24 mouse cellular contexts compared by ENCODE assay signal in the genomic region with DNA sequence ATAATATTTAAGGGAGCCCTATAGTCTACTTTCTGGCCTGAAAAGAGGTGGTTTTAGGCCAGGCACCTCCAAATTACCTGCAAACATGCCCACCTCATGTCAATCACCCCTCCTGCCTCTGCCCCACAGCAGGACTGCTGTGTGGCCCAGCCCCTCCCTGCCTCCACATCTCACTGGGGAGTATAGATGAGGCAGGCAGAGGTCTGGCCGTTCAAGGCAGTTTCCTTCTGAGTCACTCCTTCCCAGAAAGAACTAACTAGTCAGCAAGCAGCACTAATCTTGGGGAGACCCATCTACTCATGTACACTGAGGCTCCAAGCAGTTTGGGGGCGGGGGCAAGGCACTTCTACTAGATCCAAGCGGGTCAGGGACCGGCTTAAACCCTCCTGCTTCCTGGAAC. TPM values are rescaled to one million over a fixed set of nuclear protein-coding genes. Genes with fewer than 3 reads are reported as not detected.
DNase-seq lines count a peak whose midpoint lies in the region; ATAC-seq and TF ChIP-seq lines count a peak whose summit lies in the region.
"Had no signal": no experiment of that assay in that cellular context is flagged by ENCODE, and none has a peak within 500 bp of the region (broad histone marks: within the 10 kb centered on the region; RNA-seq: fewer than 3 reads in every experiment).

No protein-coding gene starts in this region.

- no peak for TF ChIP-seq RAD21 in CH12.LX (IDR thresholded peaks at IDR 0.05; ENCODE audit: low read depth, low read length)

- no peak for TF ChIP-seq CTCF in liver, postnatal 0 days (IDR thresholded peaks at IDR 0.05; ENCODE audit: low read depth)
- no peak for TF ChIP-seq CTCF in CH12.LX (conservative IDR thresholded peaks at IDR 0.05 in 1 of 2, IDR thresholded peaks at IDR 0.05 in 1 of 2; ENCODE audit: low read depth in 2 of 2, low read length in 2 of 2)
- no peak for TF ChIP-seq CTCF in stomach, postnatal 0 days (IDR thresholded peaks at IDR 0.05; ENCODE audit: low read depth)

- no peaks in the 10 kb centered on the region for H3K79me2 ChIP-seq in CH12.LX (replicated peaks; ENCODE audit: control insufficient read depth, extremely low read depth, insufficient read depth, poor library complexity, severe bottlenecking)

- no peak for TF ChIP-seq EP300 in liver, postnatal 0 days (IDR thresholded peaks at IDR 0.05; ENCODE audit: low read depth)
- no peak for TF ChIP-seq EP300 in CH12.LX (IDR thresholded peaks at IDR 0.05; ENCODE audit: low read length)
- TF ChIP-seq EP300 in stomach, postnatal 0 days (optimal IDR thresholded peaks at IDR 0.05): no peak

- H3K9me3 ChIP-seq in liver, postnatal 0 days (ENCODE audit: low read length): no peaks in the 10 kb centered on the region
- no peaks in the 10 kb centered on the region for H3K9me3 ChIP-seq in liver, embryonic 11.5 days (ENCODE audit: control insufficient read depth, low read length)
- no peaks in the 10 kb centered on the region for H3K9me3 ChIP-seq in CH12.LX (replicated peaks; ENCODE audit: low read length)
- no peaks in the 10 kb centered on the region for H3K9me3 ChIP-seq in intestine, embryonic 16.5 days (ENCODE audit: control insufficient read depth, low read length)
- H3K9me3 ChIP-seq in stomach, postnatal 0 days (ENCODE audit: control insufficient read depth, low read length): no peaks in the 10 kb centered on the region
- no peaks in the 10 kb centered on the region for H3K9me3 ChIP-seq in midbrain, embryonic 14.5 days (ENCODE audit: control insufficient read depth, low read length)
- H3K9me3 ChIP-seq: embryonic facial prominence, embryonic 15.5 days; forebrain, embryonic 15.5 days; heart, embryonic 10.5 days; hindbrain, embryonic 13.5 days had no signal

- H3K4me1 ChIP-seq in liver, postnatal 0 days (ENCODE audit: insufficient read depth): peaks cover 7% of the 10 kb centered on the region
- peaks cover 9% of the 10 kb centered on the region for H3K4me1 ChIP-seq in liver, embryonic 11.5 days (replicated peaks; ENCODE audit: control insufficient read depth, insufficient read depth, low read length)
- H3K4me1 ChIP-seq in CH12.LX (ENCODE audit: control insufficient read depth in 1 of 2, insufficient read depth in 2 of 2): peaks cover 21 to 24% of the 10 kb centered on the region in 2 experiments
- H3K4me1 ChIP-seq in intestine, embryonic 16.5 days (ENCODE audit: control insufficient read depth, insufficient read depth, low read length): peaks cover 8% of the 10 kb centered on the region; the same call in 1 of the 2 replicates
- H3K4me1 ChIP-seq in stomach, postnatal 0 days (replicated peaks; ENCODE audit: control insufficient read depth, insufficient read depth): no peaks in the 10 kb centered on the region
- H3K4me1 ChIP-seq in midbrain, embryonic 14.5 days (ENCODE audit: control insufficient read depth, insufficient read depth, low read length): no peaks in the 10 kb centered on the region
- H3K4me1 ChIP-seq: embryonic facial prominence, embryonic 15.5 days; forebrain, embryonic 15.5 days; hindbrain, embryonic 13.5 days had no signal

- no peaks in the 10 kb centered on the region for H3K27me3 ChIP-seq in liver, postnatal 0 days (ENCODE audit: insufficient read depth, low read length)
- no peaks in the 10 kb centered on the region; the same call in 1 of the 2 replicates for H3K27me3 ChIP-seq in liver, embryonic 11.5 days (replicated peaks; ENCODE audit: control insufficient read depth, insufficient read depth, low read length)
- H3K27me3 ChIP-seq in CH12.LX (replicated peaks): peaks cover 3% of the 10 kb centered on the region
- no peaks in the 10 kb centered on the region for H3K27me3 ChIP-seq in intestine, embryonic 16.5 days (replicated peaks; ENCODE audit: control insufficient read depth, insufficient read depth, low read length)
- no peaks in the 10 kb centered on the region for H3K27me3 ChIP-seq in stomach, postnatal 0 days (ENCODE audit: control insufficient read depth, insufficient read depth, low read length)
- H3K27me3 ChIP-seq in midbrain, embryonic 14.5 days (ENCODE audit: control insufficient read depth, insufficient read depth, low read length): no peaks in the 10 kb centered on the region
- H3K27me3 ChIP-seq: forebrain, embryonic 15.5 days; hindbrain, embryonic 13.5 days had no signal

- in situ Hi-C loops in CH12.LX (cut with MboI; ENCODE audit: low pct_ligation_motif_present, low pct_unique_long_range_greater_than_20kb, low sequenced_read_pairs): no loop called here

- ATAC-seq in liver, postnatal 0 days: no peak
- ATAC-seq in liver, embryonic 11.5 days (replicated peaks; ENCODE audit: low FRiP score): no peak
- peak; percentile 78 for ATAC-seq in intestine, embryonic 16.5 days
- ATAC-seq in stomach, postnatal 0 days (ENCODE audit: low FRiP score, low TSS enrichment): peak; percentile 62; the same call in 1 of the 2 replicates
- no peak for ATAC-seq in midbrain, embryonic 14.5 days (ENCODE audit: low FRiP score, low TSS enrichment)
- ATAC-seq: forebrain, embryonic 15.5 days; hindbrain, postnatal 0 days had no signal

- H3K27ac ChIP-seq in liver, postnatal 0 days (ENCODE audit: low read depth): peak overlapping the region; percentile 90; the same call in 1 of the 2 replicates
- no peak overlapping the region for H3K27ac ChIP-seq in liver, embryonic 11.5 days (ENCODE audit: low read depth, low read length)
- H3K27ac ChIP-seq in CH12.LX (ENCODE audit: insufficient read depth, low read depth): no peak overlapping the region
- peak overlapping the region; percentile 17; the same call in 1 of the 2 replicates for H3K27ac ChIP-seq in intestine, embryonic 16.5 days (ENCODE audit: low read length)
- no peak overlapping the region for H3K27ac ChIP-seq in stomach, postnatal 0 days (replicated peaks)
- no peak overlapping the region for H3K27ac ChIP-seq in midbrain, embryonic 14.5 days (replicated peaks; ENCODE audit: low read depth, low read length)
- H3K27ac ChIP-seq: embryonic facial prominence, embryonic 15.5 days; forebrain, embryonic 15.5 days; heart, embryonic 10.5 days; hindbrain, embryonic 13.5 days; hindbrain, postnatal 0 days had no signal

- WGBS in liver, postnatal 0 days (ENCODE audit: insufficient replicate concordance): 58% methylated on average over 4 of the region's 4 CpGs
- WGBS in liver, embryonic 11.5 days: 58% methylated on average over 4 of the region's 4 CpGs
- 41% methylated on average over 4 of the region's 4 CpGs for WGBS in intestine, embryonic 16.5 days
- WGBS in stomach, postnatal 0 days: 55% methylated on average over 4 of the region's 4 CpGs
- 56% methylated on average over 4 of the region's 4 CpGs for WGBS in midbrain, embryonic 14.5 days

- H3K4me3 ChIP-seq in liver, postnatal 0 days (ENCODE audit: low read depth, low read length): no peak overlapping the region
- H3K4me3 ChIP-seq in liver, embryonic 11.5 days (ENCODE audit: low read depth, low read length): no peak overlapping the region
- H3K4me3 ChIP-seq in CH12.LX (replicated peaks in 1 of 3; ENCODE audit: low read depth in 2 of 3, low read length in 2 of 3, poor library complexity in 1 of 3): no peak overlapping the region
- no peak overlapping the region for H3K4me3 ChIP-seq in intestine, embryonic 16.5 days (ENCODE audit: low read length)
- H3K4me3 ChIP-seq in stomach, postnatal 0 days (ENCODE audit: low read depth, low read length): no peak overlapping the region
- H3K4me3 ChIP-seq in midbrain, embryonic 14.5 days (replicated peaks; ENCODE audit: low read depth, low read length): no peak overlapping the region
- H3K4me3 ChIP-seq: embryonic facial prominence, embryonic 15.5 days; forebrain, embryonic 15.5 days; heart, embryonic 10.5 days; hindbrain, embryonic 13.5 days had no signal

- no peak for TF ChIP-seq POLR2A in CH12.LX (IDR thresholded peaks at IDR 0.05; ENCODE audit: low read depth, low read length)

- no peak overlapping the region for H3K4me2 ChIP-seq in liver, postnatal 0 days (ENCODE audit: low read depth, low read length)
- H3K4me2 ChIP-seq in liver, embryonic 11.5 days: no peak overlapping the region
- no peak overlapping the region for H3K4me2 ChIP-seq in CH12.LX (ENCODE audit: insufficient read depth, low read depth, poor library complexity, severe bottlenecking)
- H3K4me2 ChIP-seq in intestine, embryonic 16.5 days (ENCODE audit: low read depth, low read length): no peak overlapping the region
- no peak overlapping the region for H3K4me2 ChIP-seq in stomach, postnatal 0 days (replicated peaks; ENCODE audit: low read depth)
- no peak overlapping the region for H3K4me2 ChIP-seq in midbrain, embryonic 14.5 days (ENCODE audit: low read length)
- H3K4me2 ChIP-seq: embryonic facial prominence, embryonic 15.5 days; forebrain, embryonic 15.5 days; hindbrain, embryonic 13.5 days had no signal

- no peak overlapping the region for H3K9ac ChIP-seq in liver, postnatal 0 days (replicated peaks)
- H3K9ac ChIP-seq in liver, embryonic 11.5 days (ENCODE audit: low read depth, low read length): no peak overlapping the region
- no peak overlapping the region for H3K9ac ChIP-seq in CH12.LX (ENCODE audit: insufficient read depth, low read depth)
- H3K9ac ChIP-seq in intestine, embryonic 16.5 days (ENCODE audit: low read depth, low read length): no peak overlapping the region
- no peak overlapping the region for H3K9ac ChIP-seq in stomach, postnatal 0 days (ENCODE audit: low read length)
- H3K9ac ChIP-seq in midbrain, embryonic 14.5 days (replicated peaks; ENCODE audit: low read length): no peak overlapping the region
- H3K9ac ChIP-seq: embryonic facial prominence, embryonic 15.5 days; forebrain, embryonic 15.5 days; hindbrain, embryonic 13.5 days had no signal

- no peaks in the 10 kb centered on the region for H3K36me3 ChIP-seq in liver, postnatal 0 days (replicated peaks; ENCODE audit: insufficient read depth, low read length)
- H3K36me3 ChIP-seq in liver, embryonic 11.5 days (ENCODE audit: control insufficient read depth, insufficient read depth, low read length): no peaks in the 10 kb centered on the region
- no peaks in the 10 kb centered on the region for H3K36me3 ChIP-seq in CH12.LX (replicated peaks in 1 of 2; ENCODE audit: control insufficient read depth in 1 of 2, insufficient read depth in 1 of 2, low read length in 1 of 2)
- H3K36me3 ChIP-seq in intestine, embryonic 16.5 days (ENCODE audit: control insufficient read depth, insufficient read depth, low read length): no peaks in the 10 kb centered on the region
- no peaks in the 10 kb centered on the region for H3K36me3 ChIP-seq in stomach, postnatal 0 days (ENCODE audit: control insufficient read depth, insufficient read depth, low read length)
- H3K36me3 ChIP-seq in midbrain, embryonic 14.5 days (ENCODE audit: control insufficient read depth, insufficient read depth, low read length): no peaks in the 10 kb centered on the region
- H3K36me3 ChIP-seq: embryonic facial prominence, embryonic 15.5 days; forebrain, embryonic 15.5 days; heart, embryonic 10.5 days; hindbrain, embryonic 13.5 days had no signal

- no peak for DNase-seq in liver, postnatal 0 days
- DNase-seq in liver, embryonic 11.5 days (ENCODE audit: low spot score): no peak
- DNase-seq in CH12.LX (ENCODE audit: extremely low read depth): peak; percentile 54
- no peak for DNase-seq in stomach, postnatal 0 days (ENCODE audit: low spot score)
- no peak for DNase-seq in midbrain, embryonic 14.5 days
- DNase-seq in urinary bladder, postnatal 14 days (ENCODE audit: low spot score): no peak
- no peak for DNase-seq in spleen, postnatal 10 days (ENCODE audit: low spot score in 2 of 2)
- DNase-seq: adrenal gland, adult 8-10 months; cerebellum, adult 8-10 months; cerebellum, postnatal 14 days; embryo, embryonic 11 days; gastrocnemius, postnatal 36 days; heart, adult 11 months; heart, postnatal 14 days had no signal

- dilution Hi-C loops in CH12.LX (cut with MboI; ENCODE audit: extremely low pct_ligation_motif_present, extremely low pct_unique_long_range_greater_than_20kb, low sequenced_read_pairs): no loop called here

RNA-seq across cellular contexts. Expression of gene Hilpda, which starts 25.2 kb away (rescaled TPM):
- 24.1 and 29.0 TPM in 2 replicates for polyA plus RNA-seq in liver, postnatal 0 days (2015; fragmentation: Nextera tagmentation; extraction: Ambion mirVana)
- polyA plus RNA-seq in liver, embryonic 11.5 days (2014; fragmentation: Nextera tagmentation; extraction: Ambion mirVana): 34.2 and 35.3 TPM in 2 replicates
- total RNA-seq in CH12.LX (2012; rRNA removed) (14.6 and 23.7 TPM in 2 replicates), CH12.LX (2014; rRNA removed) (40.0 and 52.3 TPM in 2 replicates)
- 10.5 and 11.1 TPM in 2 replicates for polyA plus RNA-seq in CH12.LX (2012; ENCODE audit: insufficient read length, low read depth)
- 27.0 and 27.8 TPM in 2 replicates for polyA plus RNA-seq in intestine, embryonic 16.5 days (2015; fragmentation: Nextera tagmentation; extraction: Ambion mirVana)
- 29.8 and 34.1 TPM in 2 replicates for polyA plus RNA-seq in stomach, postnatal 0 days (2015; fragmentation: Nextera tagmentation; extraction: Ambion mirVana)
- polyA plus RNA-seq in midbrain, embryonic 14.5 days (2014; fragmentation: Nextera tagmentation; extraction: Ambion mirVana): 35.2 and 35.9 TPM in 2 replicates

RNA-seq across cellular contexts. Expression of gene Impdh1, which starts 30.9 kb away (rescaled TPM):
- 7.3 and 7.7 TPM in 2 replicates for polyA plus RNA-seq in liver, postnatal 0 days (2015; fragmentation: Nextera tagmentation; extraction: Ambion mirVana)
- polyA plus RNA-seq in liver, embryonic 11.5 days (2014; fragmentation: Nextera tagmentation; extraction: Ambion mirVana): 26.5 and 26.7 TPM in 2 replicates
- total RNA-seq in CH12.LX (2012; rRNA removed) (14.9 and 17.3 TPM in 2 replicates), CH12.LX (2014; rRNA removed) (2.5 and 3.1 TPM in 2 replicates)
- 19.6 and 21.6 TPM in 2 replicates for polyA plus RNA-seq in CH12.LX (2012; ENCODE audit: insufficient read length, low read depth)
- polyA plus RNA-seq in intestine, embryonic 16.5 days (2015; fragmentation: Nextera tagmentation; extraction: Ambion mirVana): 39.7 and 40.1 TPM in 2 replicates
- polyA plus RNA-seq in stomach, postnatal 0 days (2015; fragmentation: Nextera tagmentation; extraction: Ambion mirVana): 26.9 and 28.0 TPM in 2 replicates
- 48.3 and 48.5 TPM in 2 replicates for polyA plus RNA-seq in midbrain, embryonic 14.5 days (2014; fragmentation: Nextera tagmentation; extraction: Ambion mirVana)

RNA-seq across cellular contexts. Expression of gene Fam71f2, which starts 32.3 kb away (rescaled TPM):
- polyA plus RNA-seq in liver, postnatal 0 days (2015; fragmentation: Nextera tagmentation; extraction: Ambion mirVana): 0.11 and 0.28 TPM in 2 replicates
- polyA plus RNA-seq in liver, embryonic 11.5 days (2014; fragmentation: Nextera tagmentation; extraction: Ambion mirVana): 0.47 and 0.58 TPM in 2 replicates
- total RNA-seq in CH12.LX (2012; rRNA removed) (0.29 and 0.30 TPM in 2 replicates), CH12.LX (2014; rRNA removed) (0.34 TPM in 1 of 2 replicates, not detected in the other)
- polyA plus RNA-seq in CH12.LX (2012; ENCODE audit: insufficient read length, low read depth): 0.23 TPM in 1 of 2 replicates, not detected in the other
- polyA plus RNA-seq in intestine, embryonic 16.5 days (2015; fragmentation: Nextera tagmentation; extraction: Ambion mirVana): 0.13 and 0.29 TPM in 2 replicates
- 0.11 TPM in 1 of 2 replicates, not detected in the other for polyA plus RNA-seq in stomach, postnatal 0 days (2015; fragmentation: Nextera tagmentation; extraction: Ambion mirVana)
- polyA plus RNA-seq in midbrain, embryonic 14.5 days (2014; fragmentation: Nextera tagmentation; extraction: Ambion mirVana): 0.36 and 0.59 TPM in 2 replicates
- total RNA-seq: adrenal gland, postnatal 36 days; common myeloid progenitor, adult 5-6 weeks; gastrocnemius, adult 8-10 months; gastrocnemius, postnatal 36 days; heart, postnatal 14 days; hematopoietic stem cell, adult 5-6 weeks had no signal

Comparison
In these comparisons a context has a peak if more than half of its experiments do, and no peak if none do; other contexts are left out.
1. H3K27ac ChIP-seq: peak in liver, postnatal 0 days (single experiment) and intestine, embryonic 16.5 days (single experiment); none in liver, embryonic 11.5 days (single experiment), CH12.LX (single experiment), stomach, postnatal 0 days (single experiment) and midbrain, embryonic 14.5 days (single experiment).
2. ATAC-seq: peak in intestine, embryonic 16.5 days (single experiment) and stomach, postnatal 0 days (single experiment); none in liver, postnatal 0 days (single experiment), liver, embryonic 11.5 days (single experiment) and midbrain, embryonic 14.5 days (single experiment).